Mouse (Mus musculus): ENCODE results near the gene Ccdc51.
A peak's percentile ranks its signal among the peaks of the same experiment; 100 is the strongest.

Ccdc51 gene

GRCm38 (mm10) chr9:109082124-109082800, at the start of gene Ccdc51, which contains the start of gene Tma7:
Gene Ccdc51, plus strand, starts transcription at chr9:109082493.
Gene Tma7, minus strand, starts transcription at chr9:109082587.
- peak; percentile 81 for DNase-seq

- peak; percentile 87 for DNase-seq
These were observed 44.0 kb upstream of the Ccdc51 start, which contains the start of gene Shisa5 for GRCm38 (mm10) chr9:109038086-109038895. Gene Shisa5, plus strand, starts transcription at chr9:109038565.

- DNase-seq = peak; percentile 65
These were observed 43.4 kb upstream of the Ccdc51 start for GRCm38 (mm10) chr9:109038901-109039364.

GRCm38 (mm10) chr9:109039681-109040080, 42.6 kb upstream of the Ccdc51 start:
- DNase-seq = no peak

GRCm38 (mm10) chr9:109040216-109040615, 42.1 kb upstream of the Ccdc51 start:
- DNase-seq = no peak

GRCm38 (mm10) chr9:109040906-109041305, 41.4 kb upstream of the Ccdc51 start:
- DNase-seq = peak; percentile 46

- no peak for DNase-seq
These were observed 40.9 kb upstream of the Ccdc51 start for GRCm38 (mm10) chr9:109041351-109041750.

GRCm38 (mm10) chr9:109046306-109046705, 36.0 kb upstream of the Ccdc51 start:
- DNase-seq = peak; percentile 67

GRCm38 (mm10) chr9:109049316-109049715, 33.0 kb upstream of the Ccdc51 start:
- no peak for DNase-seq

- no peak for DNase-seq
These were observed 32.2 kb upstream of the Ccdc51 start for GRCm38 (mm10) chr9:109049996-109050673.

- DNase-seq = no peak
These were observed 31.7 kb upstream of the Ccdc51 start for GRCm38 (mm10) chr9:109050674-109050997.

- no peak for DNase-seq
These were observed 31.2 kb upstream of the Ccdc51 start for GRCm38 (mm10) chr9:109051011-109051501.

GRCm38 (mm10) chr9:109051651-109052489, 30.4 kb upstream of the Ccdc51 start:
- no peak for DNase-seq

GRCm38 (mm10) chr9:109052490-109053260, 29.6 kb upstream of the Ccdc51 start:
- DNase-seq = no peak

GRCm38 (mm10) chr9:109053366-109053765, 28.9 kb upstream of the Ccdc51 start:
- DNase-seq = no peak

- DNase-seq = no peak
These were observed 28.4 kb upstream of the Ccdc51 start for GRCm38 (mm10) chr9:109053851-109054250.

GRCm38 (mm10) chr9:109054712-109055111, 27.6 kb upstream of the Ccdc51 start:
- DNase-seq = peak; percentile 64

GRCm38 (mm10) chr9:109055271-109056030, 26.8 kb upstream of the Ccdc51 start:
- no peak for DNase-seq

GRCm38 (mm10) chr9:109056081-109056690, 26.1 kb upstream of the Ccdc51 start:
- no peak for DNase-seq

- DNase-seq = no peak
These were observed 25.4 kb upstream of the Ccdc51 start for GRCm38 (mm10) chr9:109056916-109057315.

All from lung, postnatal 14 days (tissue).